Mouse (Mus musculus) cerebellum, postnatal 4 days (tissue): ENCODE measurements around the gene Ece2.
"Not testable (repeated sequence)": the region's sequence is repeated elsewhere in the genome, so short reads cannot be mapped to it uniquely, and the experiment has no call there.

Experiments used
- DNase-seq, 2 experiments: peaks; one replicate each; pipeline ENCODE4 v3.0.0; 2022; ENCODE audit warnings: low spot score in 2 of 2, mixed read lengths in 1 of 2

Ece2 gene

GRCm38 (mm10) chr16:20621991-20622685, 7.5 kb upstream of the Ece2 start:
- peak; percentile 37 to 64 for DNase-seq

- DNase-seq, result no peak
Observed at GRCm38 (mm10) chr16:20623211-20623610, 6.4 kb upstream of the Ece2 start.

GRCm38 (mm10) chr16:20628871-20629391, 697 bp upstream of the Ece2 start:
- DNase-seq, result no peak

GRCm38 (mm10) chr16:20637410-20637809, 7.8 kb downstream of the Ece2 start:
- no peak for DNase-seq

GRCm38 (mm10) chr16:20638367-20638766, 8.7 kb downstream of the Ece2 start:
- DNase-seq, result peak in 1 of 2 experiments; percentile 38

GRCm38 (mm10) chr16:20642161-20642560, 12.5 kb downstream of the Ece2 start:
- DNase-seq, result peak; percentile 49 to 83

GRCm38 (mm10) chr16:20643911-20644310, 14.3 kb downstream of the Ece2 start:
- no peak for DNase-seq

- DNase-seq, result peak; percentile 95 to 97
Observed at GRCm38 (mm10) chr16:20651076-20651946, 21.7 kb downstream of the Ece2 start, which contains the start of gene Psmd2. Psmd2 (plus strand) TSS chr16:20651652.

- DNase-seq, result no peak
Observed at GRCm38 (mm10) chr16:20651947-20652310, 22.3 kb downstream of the Ece2 start.

GRCm38 (mm10) chr16:20653315-20653714, 23.7 kb downstream of the Ece2 start:
- no peak for DNase-seq

GRCm38 (mm10) chr16:20657661-20658060, 28.0 kb downstream of the Ece2 start:
- DNase-seq, result no peak

GRCm38 (mm10) chr16:20668013-20668412, 38.4 kb downstream of the Ece2 start, which contains the start of gene Eif4g1:
Eif4g1 (plus strand) TSS chr16:20668313.
- not testable (repeated sequence) for DNase-seq

- DNase-seq, result no peak
Observed at GRCm38 (mm10) chr16:20670291-20670690, 40.7 kb downstream of the Ece2 start.

- no peak for DNase-seq
Observed at GRCm38 (mm10) chr16:20671886-20672285, 42.3 kb downstream of the Ece2 start.

- peak; percentile 91 to 96 for DNase-seq
Observed at GRCm38 (mm10) chr16:20672500-20672902, 42.9 kb downstream of the Ece2 start.

- peak in 1 of 2 experiments; percentile 56 for DNase-seq
Observed at GRCm38 (mm10) chr16:20672965-20673705, 43.5 kb downstream of the Ece2 start.

- DNase-seq, result peak in 1 of 2 experiments; percentile 10
Observed at GRCm38 (mm10) chr16:20673706-20674303, 44.2 kb downstream of the Ece2 start.

- DNase-seq, result no peak
Observed at GRCm38 (mm10) chr16:20675213-20675612, 45.6 kb downstream of the Ece2 start.

- DNase-seq, result no peak
Observed at GRCm38 (mm10) chr16:20676702-20677101, 47.1 kb downstream of the Ece2 start.

GRCm38 (mm10) chr16:20677380-20677779, 47.8 kb downstream of the Ece2 start:
- no peak for DNase-seq

- DNase-seq, result peak in 1 of 2 experiments; percentile 49
Observed at GRCm38 (mm10) chr16:20677974-20678675, 48.5 kb downstream of the Ece2 start.
